Mouse (Mus musculus): Measurements from ENCODE around the gene Fli1. TPM values are rescaled to one million over a fixed set of nuclear protein-coding genes. Genes with fewer than 3 reads are reported as not detected.

Gene Fli1
- polyA plus RNA-seq, 1 experiment from 2014 or later: 6.0 TPM

- H3K4me3 ChIP-seq (ENCODE audit: low read depth, low read length): no peak overlapping the region
- H3K4me2 ChIP-seq (ENCODE audit: low read length): no peak overlapping the region
- no peaks in the 10 kb centered on the region for H3K36me3 ChIP-seq (ENCODE audit: control insufficient read depth, insufficient read depth, low read length)
- ATAC-seq: no peak
- no peak overlapping the region for H3K27ac ChIP-seq (ENCODE audit: low read length)
- no peaks in the 10 kb centered on the region for H3K4me1 ChIP-seq (ENCODE audit: control insufficient read depth, insufficient read depth, low read length)
- 71% methylated on average over 4 of the region's 4 CpGs for WGBS
- peaks cover 3% of the 10 kb centered on the region; the same call in 1 of the 2 replicates for H3K9me3 ChIP-seq (replicated peaks; ENCODE audit: control insufficient read depth, low read length, poor library complexity, severe bottlenecking)
- H3K9ac ChIP-seq (ENCODE audit: low read depth, low read length): no peak overlapping the region
- H3K27me3 ChIP-seq (ENCODE audit: control insufficient read depth, insufficient read depth, low read depth, low read length): no peaks in the 10 kb centered on the region
These were observed 31.0 kb upstream of the Fli1 start for GRCm38 (mm10) chr9:32573638-32574037.

- H3K27ac ChIP-seq (ENCODE audit: low read length): no peak overlapping the region
- no peak overlapping the region for H3K4me3 ChIP-seq (ENCODE audit: low read depth, low read length)
- no peak overlapping the region for H3K4me2 ChIP-seq (ENCODE audit: low read length)
- H3K9me3 ChIP-seq (replicated peaks; ENCODE audit: control insufficient read depth, low read length, poor library complexity, severe bottlenecking): peaks cover 3% of the 10 kb centered on the region; the same call in 1 of the 2 replicates
- H3K9ac ChIP-seq (ENCODE audit: low read depth, low read length): no peak overlapping the region
- no peaks in the 10 kb centered on the region for H3K36me3 ChIP-seq (ENCODE audit: control insufficient read depth, insufficient read depth, low read length)
- ATAC-seq: no peak
- 73% methylated on average over 4 of the region's 4 CpGs for WGBS
- H3K27me3 ChIP-seq (ENCODE audit: control insufficient read depth, insufficient read depth, low read depth, low read length): no peaks in the 10 kb centered on the region
- no peaks in the 10 kb centered on the region for H3K4me1 ChIP-seq (ENCODE audit: control insufficient read depth, insufficient read depth, low read length)
These were observed 29.0 kb upstream of the Fli1 start for GRCm38 (mm10) chr9:32571676-32572075.

GRCm38 (mm10) chr9:32570547-32570946 lies 27.9 kb upstream of the Fli1 start:
- Histone ChIP-seq H3K36me3 (ENCODE audit: control insufficient read depth, insufficient read depth, low read length) (no peaks in the 10 kb centered on the region), H3K27ac (ENCODE audit: low read length) (no peak overlapping the region), H3K27me3 (ENCODE audit: control insufficient read depth, insufficient read depth, low read depth, low read length) (no peaks in the 10 kb centered on the region), H3K9me3 (replicated peaks; ENCODE audit: control insufficient read depth, low read length, poor library complexity, severe bottlenecking) (no peaks in the 10 kb centered on the region), H3K9ac (ENCODE audit: low read depth, low read length) (no peak overlapping the region), H3K4me1 (ENCODE audit: control insufficient read depth, insufficient read depth, low read length) (no peaks in the 10 kb centered on the region), H3K4me2 (ENCODE audit: low read length) (no peak overlapping the region), H3K4me3 (ENCODE audit: low read depth, low read length) (no peak overlapping the region)
- no peak for ATAC-seq
- WGBS: 96% methylated on average over 5 of the region's 5 CpGs

GRCm38 (mm10) chr9:32569261-32569660 lies 26.6 kb upstream of the Fli1 start:
- 79% methylated on average over 4 of the region's 4 CpGs for WGBS
- ATAC-seq: no peak
- no peak overlapping the region for H3K27ac ChIP-seq (ENCODE audit: low read length)
- no peaks in the 10 kb centered on the region for H3K36me3 ChIP-seq (ENCODE audit: control insufficient read depth, insufficient read depth, low read length)
- no peaks in the 10 kb centered on the region for H3K4me1 ChIP-seq (ENCODE audit: control insufficient read depth, insufficient read depth, low read length)
- no peak overlapping the region for H3K4me2 ChIP-seq (ENCODE audit: low read length)
- no peak overlapping the region for H3K9ac ChIP-seq (ENCODE audit: low read depth, low read length)
- no peaks in the 10 kb centered on the region for H3K27me3 ChIP-seq (ENCODE audit: control insufficient read depth, insufficient read depth, low read depth, low read length)
- H3K4me3 ChIP-seq (ENCODE audit: low read depth, low read length): no peak overlapping the region
- H3K9me3 ChIP-seq (replicated peaks; ENCODE audit: control insufficient read depth, low read length, poor library complexity, severe bottlenecking): no peaks in the 10 kb centered on the region

GRCm38 (mm10) chr9:32567603-32568002 lies 24.9 kb upstream of the Fli1 start:
- H3K4me2 ChIP-seq (ENCODE audit: low read length): no peak overlapping the region
- H3K4me1 ChIP-seq (ENCODE audit: control insufficient read depth, insufficient read depth, low read length): no peaks in the 10 kb centered on the region
- H3K27ac ChIP-seq (ENCODE audit: low read length): no peak overlapping the region
- no peaks in the 10 kb centered on the region for H3K36me3 ChIP-seq (ENCODE audit: control insufficient read depth, insufficient read depth, low read length)
- WGBS: 80% methylated on average over 7 of the region's 7 CpGs
- no peak overlapping the region for H3K9ac ChIP-seq (ENCODE audit: low read depth, low read length)
- no peak for ATAC-seq
- H3K9me3 ChIP-seq (replicated peaks; ENCODE audit: control insufficient read depth, low read length, poor library complexity, severe bottlenecking): no peaks in the 10 kb centered on the region
- no peak overlapping the region for H3K4me3 ChIP-seq (ENCODE audit: low read depth, low read length)
- H3K27me3 ChIP-seq (ENCODE audit: control insufficient read depth, insufficient read depth, low read depth, low read length): no peaks in the 10 kb centered on the region

GRCm38 (mm10) chr9:32565309-32565708 lies 22.6 kb upstream of the Fli1 start:
- 78% methylated on average over 3 of the region's 3 CpGs for WGBS
- no peak overlapping the region for H3K27ac ChIP-seq (ENCODE audit: low read length)
- H3K4me3 ChIP-seq (ENCODE audit: low read depth, low read length): no peak overlapping the region
- H3K27me3 ChIP-seq (ENCODE audit: control insufficient read depth, insufficient read depth, low read depth, low read length): no peaks in the 10 kb centered on the region
- no peak for ATAC-seq
- H3K9me3 ChIP-seq (replicated peaks; ENCODE audit: control insufficient read depth, low read length, poor library complexity, severe bottlenecking): no peaks in the 10 kb centered on the region
- H3K9ac ChIP-seq (ENCODE audit: low read depth, low read length): no peak overlapping the region
- H3K4me1 ChIP-seq (ENCODE audit: control insufficient read depth, insufficient read depth, low read length): no peaks in the 10 kb centered on the region
- H3K4me2 ChIP-seq (ENCODE audit: low read length): no peak overlapping the region
- H3K36me3 ChIP-seq (ENCODE audit: control insufficient read depth, insufficient read depth, low read length): no peaks in the 10 kb centered on the region

GRCm38 (mm10) chr9:32562837-32563236 lies 20.2 kb upstream of the Fli1 start:
- no peaks in the 10 kb centered on the region for H3K9me3 ChIP-seq (replicated peaks; ENCODE audit: control insufficient read depth, low read length, poor library complexity, severe bottlenecking)
- WGBS: 72% methylated on average over 4 of the region's 4 CpGs
- H3K4me2 ChIP-seq (ENCODE audit: low read length): no peak overlapping the region
- no peaks in the 10 kb centered on the region for H3K27me3 ChIP-seq (ENCODE audit: control insufficient read depth, insufficient read depth, low read depth, low read length)
- ATAC-seq: no peak
- H3K36me3 ChIP-seq (ENCODE audit: control insufficient read depth, insufficient read depth, low read length): no peaks in the 10 kb centered on the region
- H3K9ac ChIP-seq (ENCODE audit: low read depth, low read length): no peak overlapping the region
- no peak overlapping the region for H3K27ac ChIP-seq (ENCODE audit: low read length)
- no peaks in the 10 kb centered on the region for H3K4me1 ChIP-seq (ENCODE audit: control insufficient read depth, insufficient read depth, low read length)
- no peak overlapping the region for H3K4me3 ChIP-seq (ENCODE audit: low read depth, low read length)

- Histone ChIP-seq H3K4me2 (ENCODE audit: low read length) (no peak overlapping the region), H3K4me1 (ENCODE audit: control insufficient read depth, insufficient read depth, low read length) (no peaks in the 10 kb centered on the region), H3K9ac (ENCODE audit: low read depth, low read length) (no peak overlapping the region), H3K27me3 (ENCODE audit: control insufficient read depth, insufficient read depth, low read depth, low read length) (no peaks in the 10 kb centered on the region), H3K9me3 (replicated peaks; ENCODE audit: control insufficient read depth, low read length, poor library complexity, severe bottlenecking) (no peaks in the 10 kb centered on the region), H3K4me3 (ENCODE audit: low read depth, low read length) (no peak overlapping the region), H3K27ac (ENCODE audit: low read length) (no peak overlapping the region), H3K36me3 (ENCODE audit: control insufficient read depth, insufficient read depth, low read length) (no peaks in the 10 kb centered on the region)
- WGBS: 70% methylated on average over 9 of the region's 9 CpGs
- no peak for ATAC-seq
These were observed 19.7 kb upstream of the Fli1 start for GRCm38 (mm10) chr9:32562409-32562808.

- WGBS: 89% methylated on average over 14 of the region's 14 CpGs
- Histone ChIP-seq H3K4me2 (ENCODE audit: low read length) (no peak overlapping the region), H3K27ac (ENCODE audit: low read length) (no peak overlapping the region), H3K9ac (ENCODE audit: low read depth, low read length) (no peak overlapping the region), H3K36me3 (ENCODE audit: control insufficient read depth, insufficient read depth, low read length) (no peaks in the 10 kb centered on the region), H3K9me3 (replicated peaks; ENCODE audit: control insufficient read depth, low read length, poor library complexity, severe bottlenecking) (no peaks in the 10 kb centered on the region), H3K4me3 (ENCODE audit: low read depth, low read length) (no peak overlapping the region), H3K27me3 (ENCODE audit: control insufficient read depth, insufficient read depth, low read depth, low read length) (no peaks in the 10 kb centered on the region), H3K4me1 (ENCODE audit: control insufficient read depth, insufficient read depth, low read length) (no peaks in the 10 kb centered on the region)
- no peak for ATAC-seq
These were observed 18.7 kb upstream of the Fli1 start for GRCm38 (mm10) chr9:32561190-32561890.

Measured in midbrain, embryonic 16.5 days (tissue).